Mouse (Mus musculus) left cerebral cortex, adult 11 months (tissue): ENCODE data around the gene Gcdh.
"Not testable (repeated sequence)": the region's sequence is repeated elsewhere in the genome, so short reads cannot be mapped to it uniquely, and the experiment has no call there.

ENCODE experiments used
- DNase-seq: peaks from one replicate; pipeline ENCODE4 v3.0.0; 2022; ENCODE audit warnings: low spot score

The Gcdh gene

DNA sequence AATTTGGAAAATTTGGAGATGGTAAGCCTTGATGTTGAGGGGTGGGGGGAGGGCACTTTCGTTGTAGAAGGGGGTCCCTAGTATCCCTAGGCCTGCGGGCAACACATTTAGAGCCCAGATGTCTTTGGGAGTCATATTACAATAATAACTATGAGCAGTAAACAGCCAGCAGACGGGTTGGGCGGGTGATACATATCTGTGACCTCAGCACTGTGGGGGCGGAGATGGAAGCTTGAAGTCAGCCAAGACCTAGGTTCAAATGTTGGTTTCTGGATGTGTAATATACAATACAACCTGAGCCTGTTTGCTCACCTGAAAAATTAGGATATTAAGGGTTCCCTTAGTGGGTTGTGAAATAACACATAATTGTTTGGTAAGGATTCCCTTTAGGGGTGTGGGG, 16.2 kb upstream of the Gcdh start:
- no peak for DNase-seq

GRCm38 (mm10) chr8:84909162-84909767, 15.5 kb upstream of the Gcdh start:
- no peak for DNase-seq

- DNase-seq, result peak; percentile 78
Observed at GRCm38 (mm10) chr8:84908421-84909161, 14.9 kb upstream of the Gcdh start, which contains the start of gene Dnase2a. Dnase2a (plus strand) TSS chr8:84908560.

DNA sequence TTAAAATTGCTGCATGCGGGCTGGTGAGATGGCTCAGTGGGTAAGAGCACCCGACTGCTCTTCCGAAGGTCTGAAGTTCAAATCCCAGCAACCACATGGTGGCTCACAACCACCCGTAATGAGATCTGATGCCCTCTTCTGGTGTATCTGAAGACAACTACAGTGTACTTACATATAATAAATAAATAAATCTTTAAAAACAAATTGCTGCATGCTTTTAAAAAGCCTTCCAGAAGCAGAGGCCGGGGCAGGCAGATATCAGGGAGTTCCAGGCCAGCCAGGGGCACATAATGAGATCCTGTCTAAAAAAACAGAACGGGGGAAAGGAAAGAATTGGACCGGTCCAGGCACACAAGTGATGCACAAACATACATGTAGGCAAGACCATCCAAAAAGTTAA, 14.3 kb upstream of the Gcdh start:
- DNase-seq, result not testable (repeated sequence)

DNA sequence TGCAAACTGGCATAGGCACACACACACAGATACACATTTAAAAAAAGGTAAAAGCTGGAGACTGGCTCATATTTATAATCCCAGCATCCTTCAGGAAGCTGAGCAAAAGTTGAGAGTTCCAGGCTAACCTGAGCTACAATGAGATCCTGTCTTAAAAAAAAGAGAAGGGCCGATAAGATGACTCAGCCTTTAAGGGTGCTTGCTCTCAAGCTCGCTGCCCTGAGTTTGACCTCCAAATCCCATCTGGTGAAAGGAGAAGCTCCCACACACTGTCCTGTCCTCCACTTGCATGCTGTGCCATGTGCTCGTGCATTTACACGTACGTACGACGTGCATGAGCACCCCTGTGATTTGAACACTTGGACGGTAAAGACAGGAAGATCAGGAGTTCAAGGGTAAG, 13.8 kb upstream of the Gcdh start:
- DNase-seq, result no peak

GRCm38 (mm10) chr8:84907037-84907436, 13.3 kb upstream of the Gcdh start:
- no peak for DNase-seq

GRCm38 (mm10) chr8:84904351-84904750, 10.6 kb upstream of the Gcdh start:
- no peak for DNase-seq

GRCm38 (mm10) chr8:84902920-84903661, 9.4 kb upstream of the Gcdh start:
- DNase-seq, result peak; percentile 86

- no peak for DNase-seq
Observed at GRCm38 (mm10) chr8:84902367-84902919, 8.7 kb upstream of the Gcdh start.

- no peak for DNase-seq
Observed at GRCm38 (mm10) chr8:84901752-84902151, 8.0 kb upstream of the Gcdh start, which contains the start of gene Klf1. Klf1 (plus strand) TSS chr8:84901928.

DNA sequence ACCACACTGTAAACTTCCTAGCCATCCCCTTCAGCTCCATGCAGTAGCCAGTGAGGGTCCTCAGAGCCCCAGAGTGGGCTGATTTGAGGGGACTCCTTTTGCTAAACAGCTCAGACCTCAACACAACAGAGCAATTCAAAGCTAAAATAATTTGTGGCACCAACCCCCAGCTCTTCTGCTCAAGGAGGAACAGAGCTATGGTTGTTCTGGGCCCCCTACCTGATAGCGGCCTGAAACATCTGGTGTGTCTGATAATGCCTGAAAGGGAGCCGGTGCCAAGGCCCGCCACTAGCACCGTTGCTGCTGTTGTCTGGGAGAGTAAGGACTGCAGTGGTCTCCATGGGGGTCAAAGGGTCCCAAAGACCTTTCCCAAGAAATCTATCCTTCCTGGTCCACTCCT, 7.3 kb upstream of the Gcdh start:
- DNase-seq, result no peak

DNA sequence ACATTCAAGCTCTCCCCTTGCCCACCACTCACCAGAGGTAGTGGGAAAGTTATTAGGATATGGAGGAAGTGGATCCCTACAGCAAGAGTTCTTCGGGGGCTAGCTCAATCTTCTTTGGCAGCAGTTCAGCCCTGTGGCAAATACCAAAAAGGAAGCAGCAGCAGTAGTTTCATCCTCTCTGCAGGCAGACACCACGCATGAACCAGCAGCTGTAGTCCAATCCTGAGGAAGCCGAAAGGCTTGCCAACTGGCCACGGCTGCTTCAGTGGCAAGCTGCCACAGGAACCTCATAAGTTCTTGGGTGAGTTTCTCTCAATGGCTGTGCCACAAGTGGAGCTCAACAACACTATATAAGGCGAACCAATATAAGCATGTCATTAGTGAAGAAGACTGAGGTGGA, 2.2 kb upstream of the Gcdh start:
- no peak for DNase-seq

- DNase-seq, result no peak
Observed at GRCm38 (mm10) chr8:84892993-84893708, 570 bp downstream of the Gcdh start.

GRCm38 (mm10) chr8:84889141-84889540, 4.6 kb downstream of the Gcdh start:
- no peak for DNase-seq

GRCm38 (mm10) chr8:84888280-84888679, 5.4 kb downstream of the Gcdh start:
- DNase-seq, result no peak

GRCm38 (mm10) chr8:84884728-84885127, 9.0 kb downstream of the Gcdh start:
- no peak for DNase-seq

DNA sequence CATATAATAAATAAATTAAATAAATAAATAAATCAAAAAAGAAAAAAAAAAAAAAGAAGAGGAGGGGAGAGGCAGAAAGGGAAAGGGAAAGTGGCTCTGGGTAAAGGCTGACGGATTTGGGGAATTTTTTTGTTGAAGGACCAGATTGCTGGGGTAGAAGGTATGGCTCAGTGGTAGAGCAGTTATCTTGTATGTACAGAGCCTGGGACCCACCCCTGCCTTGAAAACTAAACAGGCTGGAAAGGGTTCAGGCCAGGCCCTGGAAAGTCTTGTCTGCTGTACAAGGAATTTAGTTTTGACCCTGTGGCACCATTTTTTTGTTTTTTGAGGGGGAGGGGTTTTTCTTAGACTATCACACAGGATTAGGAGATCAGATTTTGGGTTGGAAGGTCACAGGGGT, 14.8 kb downstream of the Gcdh start:
- no peak for DNase-seq

GRCm38 (mm10) chr8:84877297-84878035, 16.3 kb downstream of the Gcdh start:
- DNase-seq, result no peak

DNA sequence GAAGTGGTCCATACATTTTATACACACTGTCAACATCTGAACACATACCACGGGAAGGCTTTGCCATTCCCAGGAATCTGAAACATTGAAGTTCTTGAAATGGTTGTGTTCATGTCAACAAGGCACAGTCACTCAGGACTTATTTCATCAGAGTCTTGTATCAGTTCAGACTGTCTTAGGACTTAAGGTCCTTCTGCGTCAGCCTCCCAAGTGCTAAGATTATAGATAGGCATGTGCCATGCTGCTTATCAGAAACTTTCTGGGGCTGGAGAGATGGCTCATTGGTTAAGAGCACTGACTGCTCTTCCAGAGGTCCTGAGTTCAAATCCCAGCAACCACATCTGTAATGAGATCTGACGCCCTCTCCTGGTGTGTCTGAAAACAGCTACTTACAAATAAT, 19.4 kb downstream of the Gcdh start:
- DNase-seq, result no peak

DNA sequence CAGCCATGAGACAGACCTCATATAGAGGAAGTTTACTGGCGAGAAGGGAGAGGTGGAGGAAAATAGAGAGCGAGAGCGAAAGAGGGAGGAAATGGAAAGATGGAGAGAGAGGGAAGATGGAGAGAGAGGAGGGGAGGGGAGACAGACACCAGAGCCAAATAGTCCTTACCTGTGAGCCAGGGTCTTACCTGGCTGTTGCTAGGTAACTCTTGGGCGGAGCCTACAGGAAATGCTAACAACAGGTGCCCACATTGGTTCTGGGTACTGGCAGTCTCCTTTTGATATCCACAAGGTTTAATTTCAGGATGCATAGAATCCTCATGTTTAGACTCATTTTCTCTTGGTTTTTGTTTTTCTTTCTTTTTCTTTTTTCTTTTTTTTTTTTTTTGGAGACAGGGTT, 20.7 kb downstream of the Gcdh start:
- no peak for DNase-seq

DNA sequence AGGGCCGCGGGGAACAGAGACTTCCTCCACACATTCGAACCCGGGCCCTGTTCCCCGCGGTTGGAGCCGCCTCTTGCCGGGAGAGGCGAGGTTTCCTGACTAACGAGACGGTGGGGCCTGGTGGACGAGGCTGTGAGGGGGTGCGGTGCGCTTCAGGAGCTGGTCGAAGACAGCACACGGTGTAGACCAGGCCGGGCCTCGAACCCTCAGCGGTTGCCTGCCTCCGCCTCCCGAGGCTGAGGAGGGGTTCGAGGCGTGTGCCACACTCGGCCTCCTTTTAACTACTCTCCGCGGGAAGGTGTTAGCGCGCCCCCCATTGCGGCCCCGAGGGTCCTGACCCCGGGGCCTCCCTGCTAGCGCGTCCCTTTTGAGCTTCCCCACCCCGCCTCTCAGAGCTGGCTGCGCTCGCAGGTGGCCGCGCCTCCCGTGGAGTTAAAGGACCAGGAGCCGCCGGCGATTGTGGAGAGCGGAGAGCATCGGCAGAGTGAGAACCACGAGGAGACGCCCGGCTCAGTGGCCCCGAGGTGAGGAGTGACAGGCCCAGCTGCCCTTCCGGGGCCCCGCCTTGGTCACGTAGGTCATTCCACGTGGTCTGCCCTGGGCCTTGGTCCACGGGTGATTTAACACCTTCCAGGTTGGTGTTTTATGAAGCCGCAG, 21.3 kb downstream of the Gcdh start:
- DNase-seq, result no peak
